Mouse (Mus musculus): ENCODE results near the gene Aurkb. TPM values are rescaled to one million over a fixed set of nuclear protein-coding genes. Genes with fewer than 3 reads are reported as not detected.
"Not testable (repeated sequence)": the region's sequence is repeated elsewhere in the genome, so short reads cannot be mapped to it uniquely, and the experiment has no call there.

Gene Aurkb
- polyA plus RNA-seq (2011; ENCODE audit: insufficient read length, low read depth, missing spikeins), result 31.5 and 44.0 TPM in 2 replicates

GRCm38 (mm10) chr11:69045531-69046394, at the start of gene Aurkb:
Gene Aurkb (plus strand): TSS chr11:69045647.
- H3K4me3 ChIP-seq (ENCODE audit: insufficient read depth, low read length), result peak within 1 kb of the TSS; percentile 75
- no peaks in the 10 kb centered on the region for H3K4me1 ChIP-seq (ENCODE audit: control insufficient read depth, insufficient read depth, low read length)
- TF ChIP-seq CTCF (IDR thresholded peaks at IDR 0.05; ENCODE audit: borderline replicate concordance, insufficient read depth, low read length), result no peak
- no peak for TF ChIP-seq POLR2A (IDR thresholded peaks at IDR 0.05; ENCODE audit: low read depth, low read length)
- H3K27ac ChIP-seq (ENCODE audit: insufficient read depth, low read length), result peak within 1 kb of the TSS; percentile 62

GRCm38 (mm10) chr11:68997080-68997479, 48.4 kb upstream of the Aurkb start:
- TF ChIP-seq POLR2A (IDR thresholded peaks at IDR 0.05; ENCODE audit: low read depth, low read length) (no peak), CTCF (IDR thresholded peaks at IDR 0.05; ENCODE audit: borderline replicate concordance, insufficient read depth, low read length) (no peak)

GRCm38 (mm10) chr11:69002782-69003181, 42.7 kb upstream of the Aurkb start:
- not testable (repeated sequence) for H3K27ac ChIP-seq (ENCODE audit: insufficient read depth, low read length); H3K4me3 ChIP-seq (ENCODE audit: insufficient read depth, low read length); H3K4me1 ChIP-seq (ENCODE audit: control insufficient read depth, insufficient read depth, low read length)

More at GRCm38 (mm10) chr11:68997080-68997479, 48.4 kb upstream of the Aurkb start:
- Histone ChIP-seq H3K27ac (ENCODE audit: insufficient read depth, low read length) (no peak overlapping the region), H3K4me3 (ENCODE audit: insufficient read depth, low read length) (no peak overlapping the region), H3K4me1 (ENCODE audit: control insufficient read depth, insufficient read depth, low read length) (no peaks in the 10 kb centered on the region)

GRCm38 (mm10) chr11:69003592-69003991, 41.9 kb upstream of the Aurkb start:
- H3K4me3 ChIP-seq (ENCODE audit: insufficient read depth, low read length), result no peak overlapping the region
- TF ChIP-seq CTCF (IDR thresholded peaks at IDR 0.05; ENCODE audit: borderline replicate concordance, insufficient read depth, low read length) (no peak), POLR2A (IDR thresholded peaks at IDR 0.05; ENCODE audit: low read depth, low read length) (no peak)
- no peak overlapping the region for H3K27ac ChIP-seq (ENCODE audit: insufficient read depth, low read length)
- H3K4me1 ChIP-seq (ENCODE audit: control insufficient read depth, insufficient read depth, low read length), result no peaks in the 10 kb centered on the region

GRCm38 (mm10) chr11:69005193-69005592, 40.3 kb upstream of the Aurkb start:
- TF ChIP-seq CTCF (IDR thresholded peaks at IDR 0.05; ENCODE audit: borderline replicate concordance, insufficient read depth, low read length) (no peak), POLR2A (IDR thresholded peaks at IDR 0.05; ENCODE audit: low read depth, low read length) (no peak)
- H3K4me3 ChIP-seq (ENCODE audit: insufficient read depth, low read length), result no peak overlapping the region
- no peaks in the 10 kb centered on the region for H3K4me1 ChIP-seq (ENCODE audit: control insufficient read depth, insufficient read depth, low read length)
- H3K27ac ChIP-seq (ENCODE audit: insufficient read depth, low read length), result no peak overlapping the region

- H3K27ac ChIP-seq (ENCODE audit: insufficient read depth, low read length); H3K4me3 ChIP-seq (ENCODE audit: insufficient read depth, low read length); H3K4me1 ChIP-seq (ENCODE audit: control insufficient read depth, insufficient read depth, low read length): not testable (repeated sequence)
Measured at GRCm38 (mm10) chr11:69006575-69006974, 38.9 kb upstream of the Aurkb start.

- H3K27ac ChIP-seq (ENCODE audit: insufficient read depth, low read length), result no peak within 1 kb of the TSS
- H3K4me1 ChIP-seq (ENCODE audit: control insufficient read depth, insufficient read depth, low read length), result no peaks in the 10 kb centered on the region
- no peak for TF ChIP-seq CTCF (IDR thresholded peaks at IDR 0.05; ENCODE audit: borderline replicate concordance, insufficient read depth, low read length)
- peak; percentile 62 for TF ChIP-seq POLR2A (IDR thresholded peaks at IDR 0.05; ENCODE audit: low read depth, low read length)
- peak within 1 kb of the TSS; percentile 91 for H3K4me3 ChIP-seq (ENCODE audit: insufficient read depth, low read length)
Measured at GRCm38 (mm10) chr11:69008182-69009121, 37.0 kb upstream of the Aurkb start, which contains the start of gene Pfas. Gene Pfas (minus strand): TSS chr11:69008460.

GRCm38 (mm10) chr11:69009508-69009907, 35.9 kb upstream of the Aurkb start:
- no peak overlapping the region for H3K4me3 ChIP-seq (ENCODE audit: insufficient read depth, low read length)
- TF ChIP-seq POLR2A (IDR thresholded peaks at IDR 0.05; ENCODE audit: low read depth, low read length) (no peak), CTCF (IDR thresholded peaks at IDR 0.05; ENCODE audit: borderline replicate concordance, insufficient read depth, low read length) (no peak)
- no peak overlapping the region for H3K27ac ChIP-seq (ENCODE audit: insufficient read depth, low read length)
- H3K4me1 ChIP-seq (ENCODE audit: control insufficient read depth, insufficient read depth, low read length), result no peaks in the 10 kb centered on the region

GRCm38 (mm10) chr11:69010400-69011323, 34.8 kb upstream of the Aurkb start:
- no peak overlapping the region for H3K4me3 ChIP-seq (ENCODE audit: insufficient read depth, low read length)

GRCm38 (mm10) chr11:69011445-69011844, 34.0 kb upstream of the Aurkb start:
- H3K27ac ChIP-seq (ENCODE audit: insufficient read depth, low read length), result not testable (repeated sequence)

More at GRCm38 (mm10) chr11:69010400-69011323, 34.8 kb upstream of the Aurkb start:
- Histone ChIP-seq H3K27ac (ENCODE audit: insufficient read depth, low read length) (no peak overlapping the region), H3K4me1 (ENCODE audit: control insufficient read depth, insufficient read depth, low read length) (no peaks in the 10 kb centered on the region)
- TF ChIP-seq CTCF (IDR thresholded peaks at IDR 0.05; ENCODE audit: borderline replicate concordance, insufficient read depth, low read length), result no peak
- no peak for TF ChIP-seq POLR2A (IDR thresholded peaks at IDR 0.05; ENCODE audit: low read depth, low read length)

More at GRCm38 (mm10) chr11:69011445-69011844, 34.0 kb upstream of the Aurkb start:
- peak overlapping the region; percentile 89; the same call in 1 of the 2 replicates for H3K4me3 ChIP-seq (ENCODE audit: insufficient read depth, low read length)
- not testable (repeated sequence) for H3K4me1 ChIP-seq (ENCODE audit: control insufficient read depth, insufficient read depth, low read length)

Data from embryonic fibroblast, embryonic 13.5 days (primary cell).